Mouse (Mus musculus) CH12.LX (cell line): Measurements from ENCODE around the gene Map7.

Experiments used
- CHD2 ChIP-seq: IDR thresholded peaks from 2 replicates; pipeline ENCODE4 v1.6.1; 2011; ENCODE audit warnings: low read length, improper control_type of control experiment
- EP300 ChIP-seq: IDR thresholded peaks from 2 replicates; pipeline ENCODE4 v1.6.1; 2011; ENCODE audit warnings: low read length, improper control_type of control experiment
- MAX ChIP-seq: IDR thresholded peaks from 2 replicates; pipeline ENCODE4 v1.6.1; 2011; ENCODE audit warnings: low read length, improper control_type of control experiment
- POLR2A ChIP-seq: IDR thresholded peaks from 2 replicates; pipeline ENCODE4 v1.6.1; 2011; ENCODE audit warnings: low read depth, mild to moderate bottlenecking, improper control_type of control experiment, low read length

DNA sequence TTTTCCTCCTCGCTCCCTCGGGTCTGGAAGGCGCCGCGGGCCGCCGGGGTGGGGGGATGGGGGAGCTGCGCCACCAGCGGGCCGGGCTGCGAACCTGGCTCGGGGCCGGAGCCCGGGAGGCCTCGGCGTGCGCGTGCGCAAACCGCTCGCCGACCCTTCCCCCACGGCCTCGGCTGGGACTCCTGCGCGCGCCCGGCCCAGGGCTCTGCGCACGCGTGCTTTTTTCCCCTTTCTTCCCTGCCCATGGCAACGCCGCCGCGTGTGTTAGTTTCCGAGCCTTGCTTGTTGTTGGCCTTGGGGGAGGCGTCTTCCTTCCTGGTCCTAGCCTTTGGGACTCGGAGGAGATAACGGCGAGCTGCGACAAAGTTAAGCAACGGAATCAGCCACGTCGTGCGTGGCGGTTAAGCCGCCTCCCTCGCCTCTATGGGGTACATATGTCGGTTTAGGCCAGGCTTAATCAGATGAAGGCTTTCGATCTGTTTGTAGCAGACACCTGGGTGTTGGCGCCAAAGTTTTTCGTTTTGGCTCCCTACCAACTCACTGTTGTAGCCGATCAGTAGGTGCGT lies 164.5 kb downstream of the Map7 start:
- TF ChIP-seq EP300 (no peak), CHD2 (0 out of 2 replicates have a peak, but pooled peaks have one; percentile 35), POLR2A (no peak), MAX (peak; percentile 79)
